Mouse (Mus musculus): Measurements from ENCODE around the gene Polr3a.

- TF ChIP-seq CTCF (IDR thresholded peaks at IDR 0.05; ENCODE audit: borderline replicate concordance, control insufficient read depth, extremely low read depth, insufficient read depth, low read length, poor library complexity): no peak
- no peak for TF ChIP-seq POLR2A (IDR thresholded peaks at IDR 0.05; ENCODE audit: control insufficient read depth, extremely low read depth, insufficient read depth, low read length, poor library complexity)
Measured at GRCm38 (mm10) chr14:24526440-24526839, 39.6 kb upstream of the Polr3a start.

Data from thymus, adult 2 months (tissue).